Mouse (Mus musculus) liver, adult 2 months (tissue): ENCODE results near the gene Ykt6.

Experiments used
- CTCF ChIP-seq: fragments of 200-500 bp; IDR thresholded peaks from 2 replicates; pipeline ENCODE4 v1.5.1; 2011; ENCODE audit warnings: low read depth, low read length, control low read depth
- POLR2A ChIP-seq: fragments of 200-500 bp; IDR thresholded peaks from 2 replicates; pipeline ENCODE4 v1.6.1; 2011; ENCODE audit warnings: low read length, control low read depth; ENCODE audit not compliant: insufficient read depth; ENCODE audit errors: extremely low read depth

GRCm38 (mm10) chr11:5945096-5945495 is 10.4 kb upstream of the Ykt6 start:
- TF ChIP-seq POLR2A = no peak
- no peak for TF ChIP-seq CTCF
